Mouse (Mus musculus): ENCODE results near the gene Neu4. TPM values are rescaled to one million over a fixed set of nuclear protein-coding genes. Genes with fewer than 3 reads are reported as not detected.

The Neu4 gene
- polyA plus RNA-seq, 1 experiment, result not detected

- TF ChIP-seq POLR2A (IDR thresholded peaks at IDR 0.05; ENCODE audit: insufficient read depth, low read length), result no peak
- no peak for TF ChIP-seq CTCF (IDR thresholded peaks at IDR 0.05; ENCODE audit: low read depth, low read length)
- no peak for TF ChIP-seq EP300 (IDR thresholded peaks at IDR 0.05; ENCODE audit: insufficient read depth, low read depth, low read length)
- no peak overlapping the region for H3K4me3 ChIP-seq (ENCODE audit: low read depth, low read length)
- no peaks in the 10 kb centered on the region for H3K27me3 ChIP-seq (ENCODE audit: control insufficient read depth, insufficient read depth, low read length, poor library complexity, severe bottlenecking)
These were observed 54.5 kb downstream of the Neu4 start for GRCm38 (mm10) chr1:94074756-94075155.

GRCm38 (mm10) chr1:94076702-94077101 lies 56.5 kb downstream of the Neu4 start:
- Histone ChIP-seq H3K9me3 (replicated peaks; ENCODE audit: control insufficient read depth, insufficient read depth, low read length, poor library complexity, severe bottlenecking) (no peaks in the 10 kb centered on the region), H3K9ac (ENCODE audit: low read depth, poor library complexity, severe bottlenecking) (no peak overlapping the region), H3K4me3 (ENCODE audit: low read depth, low read length) (no peak overlapping the region), H3K27ac (ENCODE audit: insufficient read depth, low read length) (no peak overlapping the region), H3K27me3 (ENCODE audit: control insufficient read depth, insufficient read depth, low read length, poor library complexity, severe bottlenecking) (no peaks in the 10 kb centered on the region), H3K4me1 (ENCODE audit: control insufficient read depth, insufficient read depth, low read length) (no peaks in the 10 kb centered on the region), H3K36me3 (ENCODE audit: control insufficient read depth, insufficient read depth, low read length, poor library complexity, severe bottlenecking) (no peaks in the 10 kb centered on the region)
- no peak for TF ChIP-seq POLR2A (IDR thresholded peaks at IDR 0.05; ENCODE audit: insufficient read depth, low read length)
- no peak for TF ChIP-seq EP300 (IDR thresholded peaks at IDR 0.05; ENCODE audit: insufficient read depth, low read depth, low read length)

More at GRCm38 (mm10) chr1:94074756-94075155, 54.5 kb downstream of the Neu4 start:
- H3K27ac ChIP-seq (ENCODE audit: insufficient read depth, low read length), result no peak overlapping the region
- no peaks in the 10 kb centered on the region for H3K9me3 ChIP-seq (replicated peaks; ENCODE audit: control insufficient read depth, insufficient read depth, low read length, poor library complexity, severe bottlenecking)
- no peak overlapping the region for H3K9ac ChIP-seq (ENCODE audit: low read depth, poor library complexity, severe bottlenecking)
- H3K36me3 ChIP-seq (ENCODE audit: control insufficient read depth, insufficient read depth, low read length, poor library complexity, severe bottlenecking), result no peaks in the 10 kb centered on the region
- no peaks in the 10 kb centered on the region for H3K4me1 ChIP-seq (ENCODE audit: control insufficient read depth, insufficient read depth, low read length)

Other genes starting within 250 kb of the Neu4 start
- 179 and 191 TPM in 2 replicates for gene Dtymk, start 218.5 kb upstream of the Neu4 start, polyA plus RNA-seq (2011; ENCODE audit: insufficient read depth, insufficient read length, low read depth, missing spikeins)
- 33.9 and 34.2 TPM in 2 replicates for gene Ing5, start 216.5 kb upstream of the Neu4 start, polyA plus RNA-seq (2011; ENCODE audit: insufficient read depth, insufficient read length, low read depth, missing spikeins)
- gene D2hgdh, start 195.5 kb upstream of the Neu4 start, polyA plus RNA-seq (2011; ENCODE audit: insufficient read depth, insufficient read length, low read depth, missing spikeins), result 17.6 and 23.4 TPM in 2 replicates
- not detected in 2 replicates for gene Gal3st2, start 159.1 kb upstream of the Neu4 start, polyA plus RNA-seq (2011; ENCODE audit: insufficient read depth, insufficient read length, low read depth, missing spikeins)
- gene Gal3st2b, start 102.1 kb upstream of the Neu4 start, polyA plus RNA-seq (2011; ENCODE audit: insufficient read depth, insufficient read length, low read depth, missing spikeins), result 0.31 TPM in 1 of 2 replicates, not detected in the other
- gene Gal3st2c, start 29.9 kb upstream of the Neu4 start, polyA plus RNA-seq (2011; ENCODE audit: insufficient read depth, insufficient read length, low read depth, missing spikeins), result 0.09 and 0.12 TPM in 2 replicates
- gene Pdcd1, start 32.1 kb downstream of the Neu4 start, polyA plus RNA-seq (2011; ENCODE audit: insufficient read depth, insufficient read length, low read depth, missing spikeins), result not detected in 2 replicates

Measured in ES-Bruce4 (cell line).